Mouse (Mus musculus) retina, adult 2 months (tissue): ENCODE results near the gene Armc7.
"Not testable (repeated sequence)": the region's sequence is repeated elsewhere in the genome, so short reads cannot be mapped to it uniquely, and the experiment has no call there.

Experiments
- DNase-seq: peaks from one replicate; pipeline ENCODE4 v3.0.0-alpha.2; 2012; ENCODE audit warnings: low read depth, low spot score

Gene Armc7

DNA sequence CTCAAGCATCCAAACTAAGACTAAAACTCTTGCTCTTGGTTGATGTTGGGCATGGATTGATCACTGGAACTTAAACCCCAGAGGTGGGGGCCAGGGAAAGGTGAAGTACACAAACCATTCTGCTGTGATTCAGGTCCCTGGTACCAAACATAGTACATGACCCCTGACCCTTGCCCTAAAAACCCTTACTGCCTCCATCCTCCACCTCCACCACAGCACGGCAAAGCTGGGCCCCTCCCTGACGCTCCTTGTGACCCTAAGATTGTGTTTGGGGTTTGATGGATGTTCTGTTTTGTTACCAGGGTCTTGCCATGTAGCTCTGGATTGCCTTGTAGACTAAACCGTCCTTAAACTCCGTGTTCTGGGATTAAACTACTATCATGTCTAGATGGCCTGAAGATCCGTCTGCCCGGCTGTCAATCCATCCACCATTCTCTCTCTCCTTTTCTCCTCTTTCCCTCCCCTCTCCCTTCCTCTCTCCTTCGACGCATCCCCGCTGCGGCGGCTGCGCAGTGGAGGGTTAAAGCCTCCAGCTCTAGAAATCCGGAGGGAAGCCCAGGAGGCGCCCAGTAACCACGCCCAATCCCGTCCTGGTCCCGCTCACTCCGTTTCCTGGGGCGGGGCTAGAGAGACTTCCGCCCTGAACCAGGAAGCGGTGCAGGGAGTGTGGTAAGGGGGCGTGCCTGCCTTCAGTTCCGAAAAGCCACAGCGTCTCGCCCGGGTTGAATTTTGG lies at the start of gene Armc7:
Gene Armc7 (plus strand): TSS at position 643 of the 733 bp plus-strand sequence.
- DNase-seq: peak; percentile 80

DNA sequence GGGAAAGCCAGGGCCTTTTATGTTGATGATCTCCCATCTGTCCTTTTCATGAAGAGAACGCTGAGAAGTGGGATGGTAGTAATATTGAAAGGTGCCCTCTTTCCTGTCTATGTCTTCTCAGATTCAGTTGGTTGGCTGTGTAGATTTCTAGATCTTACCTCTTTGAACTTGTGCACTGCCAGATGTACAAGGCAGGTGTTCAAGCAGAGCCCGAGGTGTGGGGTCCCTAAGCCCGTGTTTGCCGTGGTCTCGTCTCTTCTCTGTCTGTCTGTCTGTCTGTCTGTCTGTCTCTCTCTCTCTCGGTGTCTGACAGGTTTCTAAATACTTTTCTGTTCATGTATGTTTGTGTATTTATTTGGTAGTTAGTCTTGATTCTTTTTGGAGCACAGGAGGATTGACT lies 49.8 kb upstream of the Armc7 start:
- no peak for DNase-seq

DNA sequence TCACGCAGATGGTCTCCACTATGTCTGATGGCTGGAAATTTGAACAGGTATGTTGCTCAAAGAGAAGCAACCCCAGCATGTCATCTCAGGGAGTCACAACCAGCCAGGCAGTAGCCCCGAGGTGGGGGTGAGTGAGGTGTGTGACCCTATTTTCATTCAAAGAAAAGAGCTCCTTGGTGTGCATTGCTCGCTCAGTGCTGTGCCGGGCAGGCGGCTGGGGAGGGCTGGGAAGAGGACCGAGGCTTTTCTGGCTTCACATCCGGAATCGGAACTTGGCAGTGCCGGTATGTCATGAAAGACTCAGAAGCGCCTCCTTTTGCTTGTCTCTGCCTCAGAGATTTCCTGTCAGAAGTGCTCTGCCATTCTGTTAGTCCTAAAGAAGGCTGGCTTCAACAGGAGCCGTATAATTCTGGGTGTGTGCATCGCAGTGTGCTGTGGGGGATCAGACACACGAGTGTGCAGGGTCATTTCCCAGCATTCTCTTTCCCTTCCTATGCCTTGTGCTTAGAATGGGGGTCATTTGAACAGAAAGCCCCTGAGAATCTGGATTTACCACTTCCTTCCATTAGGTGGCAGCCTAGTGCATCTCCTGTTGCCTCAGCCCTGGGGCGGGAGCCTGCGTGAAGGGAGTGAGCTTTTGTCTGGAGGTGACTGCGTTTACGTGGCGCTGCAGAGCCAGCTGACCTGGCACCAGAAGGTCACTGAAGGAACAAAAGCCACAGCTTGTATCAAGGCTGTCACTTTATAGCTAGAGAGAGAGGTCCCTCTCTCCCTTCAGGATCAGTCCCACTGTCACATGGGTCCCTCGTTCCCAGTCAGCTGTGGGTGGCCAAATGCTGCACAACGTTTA lies 47.8 kb upstream of the Armc7 start:
- peak; percentile 53 for DNase-seq

DNA sequence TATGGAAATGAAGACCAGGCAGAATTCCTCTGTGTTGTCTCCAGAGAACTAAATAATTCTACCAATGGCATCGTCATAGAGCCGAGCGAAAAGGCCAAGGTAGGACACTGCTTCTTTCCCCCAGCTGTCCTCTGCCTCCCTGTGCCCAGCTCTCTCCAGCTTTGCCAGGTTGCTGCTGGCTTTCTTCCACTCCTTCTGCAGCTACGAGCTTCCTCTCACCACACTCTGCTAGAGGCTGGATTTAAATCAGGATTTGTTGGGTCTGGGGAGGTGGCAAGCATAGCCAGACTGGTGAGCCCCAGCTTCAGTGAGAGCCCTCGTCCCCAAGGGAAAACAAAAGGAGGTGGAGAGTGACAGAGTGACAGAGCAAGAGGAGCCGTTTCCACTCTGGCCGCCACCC lies 46.2 kb upstream of the Armc7 start:
- DNase-seq: no peak

DNA sequence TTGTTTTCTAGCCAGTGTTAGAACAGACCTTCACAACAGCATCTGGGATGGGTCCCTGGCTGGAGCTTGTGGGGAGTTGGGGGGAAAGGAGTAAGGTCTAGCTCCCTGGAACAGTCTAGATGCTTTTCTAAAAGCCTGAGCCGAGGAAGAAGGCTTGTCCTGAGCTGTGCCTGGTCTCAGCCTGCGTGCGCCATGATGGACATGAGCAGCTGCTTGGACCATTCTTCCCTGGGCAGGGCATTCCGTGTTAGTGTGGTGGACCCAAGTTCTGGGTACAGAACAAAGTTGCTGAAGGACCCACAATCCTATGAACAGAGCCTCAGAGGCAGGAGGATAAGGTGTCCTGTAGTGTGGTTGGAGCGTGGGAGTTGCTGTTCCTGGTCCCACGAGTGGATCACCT lies 44.9 kb upstream of the Armc7 start:
- no peak for DNase-seq

DNA sequence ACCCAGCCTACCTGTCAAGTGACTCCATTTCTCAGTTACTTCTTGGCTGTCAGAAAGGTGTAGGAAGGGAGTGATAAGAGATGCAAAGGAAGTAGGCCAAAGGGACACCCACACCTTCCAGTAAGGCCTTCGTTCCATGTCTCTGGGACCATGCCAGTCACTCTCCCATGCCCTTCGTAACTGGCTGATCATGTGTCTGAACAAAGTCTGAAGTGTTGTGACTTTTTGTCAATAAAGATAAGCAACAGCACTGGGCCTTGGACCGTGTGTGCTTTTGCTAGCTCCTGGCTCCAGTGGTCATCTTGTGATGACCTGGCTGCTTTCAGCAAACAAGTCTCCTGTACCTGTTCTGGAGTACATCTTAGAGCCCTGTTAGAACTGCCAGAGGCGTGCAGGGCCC lies 42.7 kb upstream of the Armc7 start:
- DNase-seq: no peak

DNA sequence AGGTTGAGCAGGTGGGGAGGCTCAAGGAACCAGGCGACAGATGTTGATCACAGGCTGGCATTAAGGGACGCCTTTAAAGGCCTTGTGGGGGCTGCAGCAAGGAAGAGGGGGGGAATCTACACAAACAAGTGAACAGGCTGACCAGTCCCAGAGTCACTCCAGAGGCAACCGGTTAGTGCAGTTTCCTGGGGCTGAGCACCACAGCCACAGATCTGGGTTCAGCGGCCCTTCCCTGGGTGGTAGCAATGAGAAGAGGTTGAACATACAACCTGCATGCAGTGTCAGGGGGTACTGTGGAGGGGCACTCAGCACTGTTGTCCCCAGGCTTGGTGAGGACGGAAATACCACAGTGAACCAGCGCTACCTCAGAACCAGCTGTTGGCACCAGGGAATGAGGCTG lies 42.1 kb upstream of the Armc7 start:
- DNase-seq: no peak

DNA sequence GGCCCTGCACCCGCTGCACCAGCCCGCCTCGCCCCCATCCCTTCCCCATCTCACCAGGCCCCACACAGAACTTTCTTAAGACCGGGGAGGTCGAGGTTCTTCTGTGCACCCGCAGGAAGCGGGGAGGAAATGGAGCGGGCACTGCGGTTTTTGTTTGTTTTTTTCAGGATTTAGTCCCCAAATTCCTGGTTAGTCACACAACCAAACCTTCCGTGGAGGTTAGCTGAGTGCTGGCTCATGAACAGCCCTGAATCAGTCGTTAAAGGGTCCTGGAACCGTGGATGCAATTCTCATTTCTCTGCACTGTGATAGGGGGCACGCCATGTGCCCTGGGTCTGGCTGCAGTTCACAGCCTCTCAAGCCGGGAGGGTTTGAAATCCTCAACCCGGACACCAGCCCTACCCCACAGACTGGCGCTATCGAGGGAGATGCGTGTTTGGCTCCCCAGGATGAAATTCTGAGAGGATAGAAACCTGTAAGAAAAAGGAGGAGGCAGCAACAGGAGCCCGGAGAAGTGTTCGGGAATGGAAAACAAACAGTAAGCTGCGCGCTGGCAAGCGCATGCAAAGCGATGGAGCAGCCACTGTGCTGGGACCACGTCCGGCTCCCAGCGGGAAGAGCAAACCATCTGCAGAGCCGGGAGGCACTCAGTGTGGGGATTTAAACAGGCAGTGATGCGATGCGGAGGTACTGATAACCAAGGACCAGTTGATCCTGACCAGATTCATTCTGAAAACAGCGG lies 39.7 kb upstream of the Armc7 start:
- DNase-seq: no peak

DNA sequence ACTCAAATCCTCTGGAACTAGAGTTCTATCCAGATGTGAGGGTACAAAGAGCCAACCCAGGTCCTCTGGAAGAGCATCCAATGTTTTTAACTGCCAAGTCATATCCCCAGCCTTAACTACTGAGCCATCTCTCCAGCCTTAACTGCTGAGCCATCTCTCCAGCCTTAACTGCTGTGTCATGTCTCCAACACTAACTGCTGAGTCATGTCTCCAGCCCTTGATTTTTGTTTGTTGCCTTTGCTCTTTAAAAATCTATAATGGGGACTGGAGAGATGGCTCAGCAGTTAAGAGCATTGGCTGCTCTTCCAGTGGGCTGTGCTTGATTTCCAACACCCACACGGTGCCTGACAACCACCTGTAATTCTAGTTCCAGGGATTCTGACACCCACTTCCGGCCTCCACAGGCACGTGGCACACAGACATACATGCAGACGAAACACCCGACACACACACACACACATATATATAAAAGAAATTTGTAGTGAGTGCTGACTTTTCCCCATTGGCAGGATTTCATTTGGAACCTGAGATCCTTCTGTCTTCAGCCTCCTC lies 37.8 kb upstream of the Armc7 start:
- DNase-seq: no peak

DNA sequence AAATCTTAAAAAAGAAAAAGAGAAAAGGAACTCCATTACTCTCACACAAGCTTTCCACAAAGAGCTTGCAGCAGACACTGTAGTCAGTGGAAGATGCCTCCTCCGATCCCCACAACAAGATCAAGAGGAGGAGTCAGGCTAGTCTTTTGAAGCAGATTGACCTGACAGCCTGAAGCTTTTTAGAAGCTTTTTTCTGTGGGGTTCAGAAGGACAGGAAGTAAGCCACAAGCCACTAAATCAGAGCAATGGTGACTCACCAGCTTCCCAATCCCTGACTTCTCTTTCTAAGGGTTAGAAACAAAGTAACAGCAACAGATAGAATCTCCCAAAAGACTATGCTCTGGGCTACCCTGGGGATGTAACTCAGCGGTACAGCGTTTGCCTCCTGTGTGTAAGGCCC lies 36.1 kb upstream of the Armc7 start:
- no peak for DNase-seq

DNA sequence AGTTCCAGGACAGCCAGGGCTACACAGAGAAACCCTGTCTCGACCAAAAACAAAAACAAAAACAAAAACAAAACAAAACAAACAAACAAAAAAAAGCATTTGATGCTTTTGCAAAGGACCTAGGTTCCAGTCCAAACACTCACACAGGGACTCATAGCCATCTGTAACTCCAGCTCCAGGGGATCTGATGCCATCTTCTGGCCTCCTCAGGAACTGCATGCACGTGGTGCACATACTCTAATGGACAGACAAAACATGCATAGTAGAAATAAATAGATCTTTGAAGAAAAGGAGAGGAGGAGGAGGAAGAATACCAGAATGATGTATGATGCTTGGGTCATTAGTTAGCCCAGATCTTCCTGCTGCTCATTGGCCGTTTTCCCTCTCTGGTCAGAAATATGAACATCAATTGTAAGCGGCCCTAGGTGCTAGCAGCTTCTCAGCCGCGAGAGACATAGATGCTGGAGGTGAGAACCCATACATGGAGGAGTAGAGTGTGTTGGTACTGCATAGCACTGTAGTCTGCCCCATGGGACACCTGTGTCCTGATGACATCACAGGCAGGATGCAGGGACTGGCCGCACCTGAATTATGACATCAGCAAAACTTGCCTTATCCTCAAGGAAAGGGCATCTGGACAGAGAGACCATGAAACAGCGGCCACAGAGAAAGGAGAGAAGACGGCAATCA lies 35.4 kb upstream of the Armc7 start, which contains the start of gene Trim80:
Gene Trim80 (plus strand): TSS at position 640 of the 690 bp plus-strand sequence.
- no peak for DNase-seq

DNA sequence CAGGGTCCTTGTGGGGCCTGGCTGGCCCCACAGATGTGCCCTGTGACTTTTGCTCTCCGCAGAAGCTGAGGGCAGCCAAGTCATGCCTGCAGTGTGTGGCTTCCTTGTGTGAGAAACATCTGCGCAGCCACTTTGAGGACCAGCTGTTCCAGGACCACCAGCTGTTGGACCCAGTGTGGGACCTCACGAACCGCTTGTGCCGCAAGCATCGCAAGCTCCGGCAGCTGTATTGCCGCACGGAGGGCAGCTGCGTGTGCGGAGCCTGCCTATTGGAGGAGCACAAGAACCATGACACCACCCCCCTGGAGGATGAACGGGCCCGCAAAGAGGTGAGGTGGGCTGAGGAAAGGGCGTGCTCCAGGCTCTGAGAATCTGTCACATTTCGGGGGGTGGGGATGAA lies 34.0 kb upstream of the Armc7 start:
- no peak for DNase-seq

DNA sequence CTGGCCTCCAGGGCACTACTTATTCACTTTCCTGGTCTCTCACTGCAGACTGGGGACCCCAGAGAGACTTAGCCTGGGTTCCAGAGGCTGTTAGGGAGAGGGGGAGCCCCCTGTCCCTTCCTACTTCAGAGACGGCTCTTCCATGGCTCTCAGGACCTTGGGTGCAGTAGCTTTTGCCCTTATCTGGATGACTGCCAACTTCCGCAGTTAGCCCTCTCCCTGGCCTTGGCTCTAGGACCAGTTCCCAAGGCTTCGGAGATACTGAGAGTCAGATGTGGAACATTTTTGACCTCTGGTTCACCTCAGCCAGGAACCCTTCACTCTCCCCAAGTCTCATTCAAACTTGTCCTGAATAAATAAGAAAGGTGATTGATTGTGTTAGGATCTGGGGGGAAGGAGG lies 28.6 kb upstream of the Armc7 start:
- no peak for DNase-seq

DNA sequence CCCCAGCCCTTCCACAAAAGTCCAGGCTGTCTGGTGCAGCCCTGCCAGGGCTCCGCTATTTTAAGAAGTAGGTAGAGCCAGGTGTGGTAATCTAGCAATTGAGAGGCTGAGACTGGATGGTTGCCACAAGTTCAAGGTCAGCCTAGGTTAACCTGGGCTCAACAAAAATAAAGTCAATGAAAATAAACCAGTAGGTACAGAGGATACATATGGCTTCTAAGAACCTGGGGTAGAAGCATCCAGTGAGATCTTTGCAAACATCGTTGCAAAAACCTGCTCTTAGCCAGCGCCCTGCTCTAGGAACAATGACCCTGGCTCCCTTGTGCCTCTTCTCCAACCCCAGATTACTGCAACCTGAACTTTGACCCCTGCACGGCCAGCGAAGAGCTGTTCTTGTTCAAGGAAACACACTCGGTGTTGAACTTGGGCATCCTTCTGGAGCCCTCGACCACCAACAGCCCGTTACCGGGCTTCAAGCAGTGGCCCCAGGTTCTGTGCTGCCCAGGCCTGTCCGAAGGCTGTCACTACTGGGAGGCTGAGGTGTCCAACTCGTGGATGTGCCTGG lies 28.1 kb upstream of the Armc7 start:
- DNase-seq: no peak

DNA sequence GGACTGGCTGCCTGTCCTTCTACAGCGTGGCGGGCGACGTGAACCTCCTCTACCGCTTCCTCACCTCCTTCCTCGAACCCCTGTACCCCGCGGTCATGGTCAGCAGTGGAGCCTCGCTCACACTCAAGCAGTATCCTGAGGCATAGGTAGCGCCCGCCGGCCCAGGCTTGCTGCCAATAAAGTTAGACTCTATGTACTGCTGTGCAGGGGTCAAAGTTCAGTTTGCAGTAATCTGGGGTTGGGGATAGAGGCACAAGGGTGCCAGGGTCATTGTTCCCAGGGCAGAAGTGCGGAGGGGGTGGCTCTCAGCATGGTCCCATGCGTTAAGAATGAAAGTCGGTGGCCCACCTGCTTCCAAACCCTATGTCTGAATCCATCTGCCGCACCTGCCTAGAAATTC lies 27.4 kb upstream of the Armc7 start:
- no peak for DNase-seq

DNA sequence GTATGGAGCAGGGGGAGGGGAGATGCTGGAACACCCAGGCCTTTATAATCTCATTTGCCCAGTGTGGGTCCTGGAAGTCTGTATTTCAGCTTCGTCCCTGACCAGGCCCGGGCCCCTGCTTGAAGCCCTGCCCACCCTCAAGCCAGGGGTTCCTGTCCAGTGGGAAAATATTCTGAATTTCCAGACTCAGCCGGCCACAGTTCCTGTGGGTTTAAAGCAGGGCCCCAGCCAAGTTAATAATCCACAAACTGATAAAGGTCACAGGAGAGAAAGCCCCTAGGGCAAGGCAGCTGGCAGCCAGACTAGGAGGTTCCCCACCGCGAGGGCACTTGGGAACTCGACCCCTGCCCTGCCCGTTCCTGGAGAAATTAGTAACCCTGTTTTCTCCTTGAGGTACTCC lies 26.5 kb upstream of the Armc7 start:
- DNase-seq: no peak

DNA sequence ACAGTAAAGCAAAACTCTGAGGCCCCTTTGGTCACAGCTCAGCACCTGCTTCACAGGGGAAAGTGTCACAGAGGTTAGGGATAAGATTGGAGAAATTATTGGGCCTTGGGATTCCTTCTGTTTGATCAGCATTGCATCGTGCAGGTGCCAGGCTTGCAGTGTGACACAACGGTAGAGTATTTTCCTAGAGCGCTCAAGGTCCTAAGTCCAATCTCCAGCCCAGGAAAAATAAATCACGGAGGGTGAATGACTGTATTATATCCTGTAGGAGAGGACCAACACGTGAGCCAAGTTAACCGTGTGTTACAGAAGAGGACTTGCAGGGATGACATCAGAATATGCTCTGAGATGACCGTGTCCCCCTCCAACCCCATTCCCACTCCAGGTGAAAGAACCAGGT lies 25.3 kb upstream of the Armc7 start:
- DNase-seq: no peak

DNA sequence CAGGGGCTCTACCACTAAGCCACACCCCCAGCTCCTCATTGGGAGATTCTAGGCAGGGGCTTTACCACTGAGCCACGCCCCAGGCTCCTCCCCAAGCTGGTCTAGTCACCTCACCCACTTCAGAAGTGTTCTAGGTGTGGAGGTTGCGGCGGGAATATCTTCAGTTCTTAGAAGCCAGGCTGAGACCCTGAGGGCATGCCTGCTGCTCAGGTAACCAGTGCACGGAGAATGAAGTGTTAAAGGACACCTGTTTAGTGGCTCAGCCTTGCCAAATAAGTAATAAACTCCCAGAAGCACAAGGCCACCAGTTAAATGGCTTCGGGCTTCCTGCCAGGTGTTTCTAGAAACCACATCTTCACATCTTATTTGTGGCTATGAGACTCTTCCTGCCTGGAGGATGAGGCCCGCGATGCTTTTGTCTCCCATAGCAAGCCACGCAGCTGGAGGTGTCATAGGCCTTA lies 23.7 kb upstream of the Armc7 start:
- DNase-seq: no peak

DNA sequence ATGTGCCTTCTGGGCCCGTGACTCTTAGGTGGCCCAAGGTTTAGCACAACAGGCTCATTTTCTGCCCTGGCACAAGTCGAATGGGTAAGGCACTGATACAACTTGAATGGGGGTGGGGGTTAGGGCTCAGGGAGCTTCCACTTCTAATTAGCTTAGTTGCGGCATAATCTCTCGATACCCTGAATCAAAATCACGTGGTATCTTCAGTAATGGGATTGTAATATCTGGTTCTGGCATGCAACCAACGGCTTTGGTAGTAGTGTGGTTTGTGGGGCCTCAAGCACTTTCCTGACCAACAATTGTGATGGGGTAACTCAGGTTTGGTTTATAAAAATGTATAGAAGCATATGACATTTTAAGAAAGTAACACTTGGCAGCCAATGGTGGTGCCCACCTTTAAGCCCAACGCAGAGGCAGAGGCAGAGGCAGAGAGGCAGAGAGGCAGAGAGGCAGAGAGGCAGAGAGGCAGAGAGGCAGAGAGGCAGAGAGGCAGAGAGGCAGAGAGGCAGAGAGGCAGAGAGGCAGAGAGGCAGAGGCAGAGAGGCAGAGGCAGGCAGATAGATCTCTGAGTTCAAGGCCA lies 23.1 kb upstream of the Armc7 start:
- DNase-seq: peak; percentile 66

DNA sequence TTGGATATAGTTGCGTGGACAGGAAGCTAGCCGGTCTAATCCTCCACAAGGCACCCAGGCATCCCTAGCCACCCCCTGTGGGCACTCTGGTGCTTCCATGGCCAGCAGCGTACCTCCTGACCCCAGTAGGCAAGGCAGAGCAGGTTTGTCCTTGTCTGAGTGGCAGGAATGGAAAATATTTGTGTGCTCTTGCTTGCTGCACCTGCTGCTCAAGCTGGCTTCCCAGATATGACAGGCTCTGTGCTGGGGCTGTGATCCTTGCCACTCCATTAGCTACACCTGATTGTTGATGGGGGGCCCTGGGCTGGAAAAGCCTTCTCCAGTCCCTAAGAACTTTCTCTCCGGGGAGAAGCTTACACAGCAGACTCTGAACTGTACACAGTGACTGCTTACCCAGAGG lies 22.2 kb upstream of the Armc7 start:
- DNase-seq: no peak

DNA sequence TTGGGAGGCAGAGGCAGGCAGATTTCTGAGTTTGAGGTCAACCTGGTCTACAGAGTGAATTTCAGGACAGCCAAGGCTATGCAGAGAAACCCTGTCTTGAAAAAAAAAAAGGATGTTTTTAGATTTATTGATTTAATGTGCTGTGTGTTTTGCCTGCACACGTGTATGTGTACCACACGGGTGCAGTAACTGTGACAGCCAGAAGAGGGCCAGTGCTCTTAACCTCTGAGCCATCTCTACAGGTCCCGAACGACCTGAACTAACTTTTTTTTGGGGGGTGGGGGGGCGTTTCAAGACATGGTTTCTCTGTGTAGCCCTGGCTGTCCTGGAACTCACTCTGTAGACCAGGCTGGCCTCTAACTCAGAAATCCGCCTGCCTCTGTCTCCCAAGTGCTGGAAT lies 20.6 kb upstream of the Armc7 start:
- not testable (repeated sequence) for DNase-seq
